Mouse (Mus musculus) hindbrain, postnatal 0 days (tissue): ENCODE data around the gene Clmn. TPM values are rescaled to one million over a fixed set of nuclear protein-coding genes. Genes with fewer than 3 reads are reported as not detected.

Experiments
- ATAC-seq: fragments of 200-750 bp; cut with Nextera tagmentation; 2 replicates; pipeline ENCODE4 v1.8.0; 2017; ENCODE audit warnings: mild to moderate bottlenecking, moderate TSS enrichment, moderate library complexity
- DNase-seq: peaks from one replicate; pipeline ENCODE4 v3.0.0-alpha.2; 2015; ENCODE audit warnings: low spot score
- H3K27ac ChIP-seq: fragments of 300-500 bp; sonication (generic); 2 replicates; pipeline ENCODE4 v1.5.1; 2014; ENCODE audit warnings: mild to moderate bottlenecking
- H3K27me3 ChIP-seq: fragments of 300-500 bp; sonication (generic); 2 replicates; pipeline ENCODE4 v1.6.1; 2014; ENCODE audit warnings: low read length, mixed read lengths; ENCODE audit not compliant: insufficient read depth
- H3K36me3 ChIP-seq: fragments of 300-500 bp; sonication (generic); 2 replicates; pipeline ENCODE4 v1.6.1; 2014; ENCODE audit warnings: low read length, mixed read lengths; ENCODE audit not compliant: insufficient read depth
- H3K4me1 ChIP-seq: fragments of 300-500 bp; sonication (generic); 2 replicates; pipeline ENCODE4 v1.6.1; 2014; ENCODE audit warnings: antibody characterized with exemption, low read length, mixed read lengths; ENCODE audit not compliant: insufficient read depth
- H3K4me2 ChIP-seq: fragments of 300-500 bp; sonication (generic); 2 replicates; pipeline ENCODE4 v1.6.1; 2014; ENCODE audit warnings: low read depth, mild to moderate bottlenecking, low read length, moderate library complexity, mixed read lengths
- H3K4me3 ChIP-seq: fragments of 300-500 bp; sonication (generic); 2 replicates; pipeline ENCODE4 v1.5.1; 2014; ENCODE audit warnings: low read length
- H3K9ac ChIP-seq: fragments of 300-500 bp; sonication (generic); replicated peaks from 2 replicates; pipeline ENCODE4 v1.6.1; 2014; ENCODE audit warnings: mild to moderate bottlenecking, low read length, moderate library complexity, mixed read lengths
- H3K9me3 ChIP-seq: fragments of 300-500 bp; sonication (generic); 2 replicates; pipeline ENCODE4 v1.6.1; 2016; ENCODE audit warnings: low read length, mixed read lengths
- CTCF ChIP-seq: IDR thresholded peaks from 2 replicates; pipeline ENCODE4 v1.5.1; 2016; ENCODE audit warnings: antibody characterized with exemption, control low read depth, low read depth
- WGBS: fragments of 180-500 bp; shearing (Covaris S2); extraction: QIAGEN DNeasy Blood & Tissue Kit; methylation state at CpG from one replicate; pipeline ENCODE4 v1.1.7; 2014; 5-methylcytosine and 5-hydroxymethylcytosine counted together
- polyA plus RNA-seq: library from polyadenylated mRNA; unstranded; fragments of >200 nt; fragmentation: Nextera tagmentation; extraction: Ambion mirVana; gene quantifications from 2 replicates; pipeline ENCODE4 v1.2.1, GENCODE M21; 2015
- total RNA-seq: library from RNA; depleted of rRNA; stranded (reverse); fragments of >200 nt; gene quantifications from 2 replicates; pipeline ENCODE4 v1.2.3, GENCODE M21; 2014

Clmn gene
- total and polyA plus RNA-seq, 2 experiments from 2014 or later, result 1.7 to 2.6 TPM

GRCm38 (mm10) chr12:104740841-104741787, 123.8 kb downstream of the Clmn start:
- no peak overlapping the region for H3K9ac ChIP-seq
- no peak overlapping the region for H3K4me3 ChIP-seq
- DNase-seq (no peak), ATAC-seq (no peak)
- H3K27ac ChIP-seq, result no peak overlapping the region
- no peaks in the 10 kb centered on the region for H3K36me3 ChIP-seq
- peaks cover 8% of the 10 kb centered on the region; the same call in 1 of the 2 replicates for H3K4me1 ChIP-seq
- no peaks in the 10 kb centered on the region for H3K9me3 ChIP-seq
- whole genome bisulfite sequencing, result 67% methylated on average over 12 of the region's 12 CpGs
- no peaks in the 10 kb centered on the region for H3K27me3 ChIP-seq
- TF ChIP-seq CTCF, result no peak
- H3K4me2 ChIP-seq, result no peak overlapping the region

DNA sequence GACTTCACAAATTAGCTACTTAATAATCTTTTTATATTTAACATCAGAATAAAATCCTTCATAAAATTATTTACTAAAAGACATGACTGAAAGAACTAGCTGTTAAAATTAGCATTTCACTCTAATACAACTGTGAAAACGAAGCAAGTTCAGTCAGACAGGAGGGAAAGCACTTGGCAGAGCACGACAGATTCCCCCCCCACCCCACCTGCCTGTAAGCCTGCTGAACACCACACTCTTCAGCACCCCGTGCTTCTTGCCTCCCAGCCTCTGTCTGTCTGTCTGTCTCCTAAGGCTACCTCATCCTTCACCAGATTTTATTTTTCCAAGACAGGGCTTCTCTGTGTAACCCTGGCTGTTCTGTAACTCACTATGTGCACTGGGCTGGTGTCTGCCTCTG, 125.9 kb downstream of the Clmn start:
- Histone ChIP-seq H3K4me1 (peaks cover 8% of the 10 kb centered on the region; the same call in 1 of the 2 replicates), H3K9me3 (no peaks in the 10 kb centered on the region), H3K9ac (0 out of 2 replicates have a peak overlapping the region, but pooled peaks have one; percentile 21), H3K4me2 (no peak overlapping the region), H3K27me3 (no peaks in the 10 kb centered on the region), H3K27ac (no peak overlapping the region; the same call in 1 of the 2 replicates), H3K4me3 (no peak overlapping the region), H3K36me3 (no peaks in the 10 kb centered on the region)
- ATAC-seq (no peak), DNase-seq (no peak)
- 28% methylated on average over 3 of the region's 3 CpGs for WGBS
- no peak for TF ChIP-seq CTCF

- Histone ChIP-seq H3K4me1 (peaks cover 4% of the 10 kb centered on the region; the same call in 1 of the 2 replicates), H3K27ac (no peak overlapping the region)
These were observed 126.4 kb downstream of the Clmn start for GRCm38 (mm10) chr12:104738446-104738845.

DNA sequence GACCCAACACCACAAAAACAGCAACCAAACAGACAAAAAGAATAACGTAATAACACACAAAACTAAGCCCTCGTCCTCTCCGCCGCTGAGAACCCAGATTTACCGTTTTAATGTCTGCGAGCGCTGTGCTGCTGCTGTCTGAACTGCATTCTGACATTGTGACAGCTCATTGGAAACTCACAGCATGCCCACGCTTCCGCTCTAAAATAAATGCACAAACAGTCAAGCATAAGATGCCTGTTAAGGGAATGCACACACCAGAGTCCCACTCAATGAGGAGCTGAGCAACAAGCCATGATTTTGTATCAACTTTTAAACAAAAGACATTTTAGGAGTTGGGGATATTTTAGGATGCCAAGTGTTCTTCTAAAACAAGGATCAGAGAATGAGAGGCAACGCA, 127.2 kb downstream of the Clmn start:
- ATAC-seq, result no peak
- 42% methylated on average over 10 of the region's 10 CpGs for WGBS

More at GRCm38 (mm10) chr12:104738446-104738845, 126.4 kb downstream of the Clmn start:
- no peaks in the 10 kb centered on the region for H3K9me3 ChIP-seq
- DNase-seq (no peak), ATAC-seq (no peak)
- H3K4me2 ChIP-seq, result peak overlapping the region; percentile 5; the same call in 1 of the 2 replicates
- no peak overlapping the region for H3K9ac ChIP-seq
- no peaks in the 10 kb centered on the region for H3K36me3 ChIP-seq
- H3K4me3 ChIP-seq, result no peak overlapping the region
- 57% methylated on average over 9 of the region's 9 CpGs for WGBS
- H3K27me3 ChIP-seq, result no peaks in the 10 kb centered on the region
- no peak for TF ChIP-seq CTCF

GRCm38 (mm10) chr12:104735993-104736395, 128.9 kb downstream of the Clmn start:
- DNase-seq (peak; percentile 52), ATAC-seq (no peak)
- no peak for TF ChIP-seq CTCF
- 27% methylated on average over 3 of the region's 3 CpGs for WGBS
- H3K9me3 ChIP-seq, result no peaks in the 10 kb centered on the region
- peaks cover 4% of the 10 kb centered on the region; the same call in 1 of the 2 replicates for H3K4me1 ChIP-seq
- peaks cover 5% of the 10 kb centered on the region; the same call in 1 of the 2 replicates for H3K36me3 ChIP-seq
- H3K4me2 ChIP-seq, result no peak overlapping the region
- no peak overlapping the region for H3K27ac ChIP-seq
- H3K4me3 ChIP-seq, result no peak overlapping the region
- no peak overlapping the region for H3K9ac ChIP-seq
- no peaks in the 10 kb centered on the region for H3K27me3 ChIP-seq

More for the DNA sequence above, 127.2 kb downstream of the Clmn start:
- H3K4me1 ChIP-seq, result peaks cover 4% of the 10 kb centered on the region; the same call in 1 of the 2 replicates
- no peaks in the 10 kb centered on the region for H3K9me3 ChIP-seq
- H3K36me3 ChIP-seq, result no peaks in the 10 kb centered on the region
- H3K4me3 ChIP-seq, result no peak overlapping the region
- no peak overlapping the region for H3K27ac ChIP-seq
- H3K9ac ChIP-seq, result no peak overlapping the region
- H3K27me3 ChIP-seq, result no peaks in the 10 kb centered on the region
- no peak overlapping the region; the same call in 1 of the 2 replicates for H3K4me2 ChIP-seq
- no peak for TF ChIP-seq CTCF
- peak; percentile 49 for DNase-seq

DNA sequence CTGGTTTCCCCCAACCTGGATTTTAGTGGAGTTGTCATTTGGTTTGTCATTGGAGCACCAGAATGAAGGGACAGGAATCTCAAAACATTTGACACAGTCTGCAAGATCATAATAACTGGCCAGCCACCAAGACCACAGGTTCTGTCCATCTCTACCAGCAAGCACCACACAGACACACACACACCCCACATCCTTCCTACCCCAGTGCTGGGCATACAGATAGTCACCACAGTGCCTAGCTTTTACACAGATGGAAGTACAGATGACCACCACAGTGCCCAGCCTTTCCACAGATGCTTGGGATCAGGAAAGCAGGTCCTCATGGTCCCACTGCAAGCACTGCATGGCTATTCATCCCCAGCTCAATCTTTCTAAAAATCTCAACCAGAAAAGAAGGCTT, 131.7 kb downstream of the Clmn start:
- Histone ChIP-seq H3K4me3 (no peak overlapping the region), H3K27me3 (no peaks in the 10 kb centered on the region), H3K36me3 (peaks cover 24% of the 10 kb centered on the region), H3K4me1 (peaks cover 4% of the 10 kb centered on the region; the same call in 1 of the 2 replicates), H3K9ac (no peak overlapping the region), H3K27ac (no peak overlapping the region), H3K4me2 (no peak overlapping the region), H3K9me3 (no peaks in the 10 kb centered on the region)
- ATAC-seq (no peak), DNase-seq (no peak)
- no peak for TF ChIP-seq CTCF
